Comparison of ENCODE assay signal across 18 mouse cellular contexts in the genomic region with DNA sequence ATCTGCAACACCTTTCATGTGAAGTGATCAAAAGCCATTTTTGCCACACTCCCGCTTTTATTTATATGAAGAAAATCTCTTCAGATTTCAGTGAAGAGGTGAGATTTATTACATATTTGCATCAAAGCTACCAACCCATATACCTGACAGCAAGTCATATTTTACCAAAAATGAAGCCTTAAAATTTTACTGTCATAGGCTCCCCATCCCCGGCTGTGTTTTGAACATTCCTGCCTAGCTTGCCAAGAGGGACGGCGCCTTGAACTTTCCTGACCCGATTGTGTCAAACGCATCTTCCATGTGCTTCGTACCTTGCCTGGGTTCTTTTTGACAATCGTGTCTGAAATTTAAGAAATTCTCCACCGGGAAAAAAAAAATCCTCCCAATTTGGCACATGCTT.
A peak's percentile ranks its signal among the peaks of the same experiment; 100 is the strongest.
DNase-seq lines count a peak whose midpoint lies in the region; ATAC-seq and TF ChIP-seq lines count a peak whose summit lies in the region.
"Had no signal": no experiment of that assay in that cellular context is flagged by ENCODE, and none has a peak within 500 bp of the region (broad histone marks: within the 10 kb centered on the region; RNA-seq: fewer than 3 reads in every experiment).

No protein-coding gene starts in this region.

- H3K27me3 ChIP-seq in limb, embryonic 13.5 days, result peaks cover 25% of the 10 kb centered on the region; the same call in 1 of the 2 replicates
- H3K27me3 ChIP-seq in limb, embryonic 10.5 days (ENCODE audit: low read depth, poor library complexity, severe bottlenecking), result peaks cover 27% of the 10 kb centered on the region
- no peaks in the 10 kb centered on the region for H3K27me3 ChIP-seq in forebrain, postnatal 0 days (ENCODE audit: insufficient read depth, low read length)
- H3K27me3 ChIP-seq: forebrain, embryonic 13.5 days; hindbrain, embryonic 15.5 days; Patski had no signal

- no peak for DNase-seq in limb, embryonic 10.5 days (ENCODE audit: low spot score)
- peak; percentile 72 for DNase-seq in adrenal gland, adult 2 months
- DNase-seq in adrenal gland, postnatal 25 days, result peak; percentile 42
- peak; percentile 11 for DNase-seq in skeletal muscle tissue, adult 2 months (ENCODE audit: low read depth, low spot score)
- DNase-seq in forebrain, postnatal 0 days, result no peak
- DNase-seq: cerebellum, adult 18-20 months; cerebellum, postnatal 10 days; gastrocnemius, postnatal 36 days; heart, adult 11 months; heart, postnatal 36 days had no signal

- H3K36me3 ChIP-seq in limb, embryonic 13.5 days, result no peaks in the 10 kb centered on the region
- no peaks in the 10 kb centered on the region for H3K36me3 ChIP-seq in limb, embryonic 10.5 days
- H3K36me3 ChIP-seq in forebrain, postnatal 0 days (ENCODE audit: insufficient read depth), result no peaks in the 10 kb centered on the region
- H3K36me3 ChIP-seq: embryonic facial prominence, embryonic 10.5 days; heart, embryonic 13.5 days; hindbrain, embryonic 15.5 days had no signal

- 0 out of 2 replicates have a peak, but pooled peaks have one; percentile 57 for ATAC-seq in limb, embryonic 13.5 days (ENCODE audit: low FRiP score, low read depth)
- no peak for ATAC-seq in forebrain, postnatal 0 days
- no peak for ATAC-seq in frontal cortex, adult (ENCODE audit: low TSS enrichment)
- ATAC-seq: activated CD4-positive, CD25-positive, alpha-beta regulatory T cell, adult 4 months; forebrain, embryonic 13.5 days; Patski had no signal

- no peak overlapping the region for H3K27ac ChIP-seq in limb, embryonic 13.5 days
- H3K27ac ChIP-seq in limb, embryonic 10.5 days, result no peak overlapping the region
- H3K27ac ChIP-seq in forebrain, postnatal 0 days (ENCODE audit: low read depth, low read length), result no peak overlapping the region
- H3K27ac ChIP-seq: embryonic facial prominence, embryonic 10.5 days; forebrain, embryonic 13.5 days; heart, embryonic 13.5 days; hindbrain, embryonic 15.5 days had no signal

- no peak overlapping the region for H3K9ac ChIP-seq in limb, embryonic 13.5 days
- H3K9ac ChIP-seq in forebrain, postnatal 0 days, result no peak overlapping the region
- H3K9ac ChIP-seq: forebrain, embryonic 13.5 days; heart, embryonic 13.5 days; hindbrain, embryonic 15.5 days had no signal

- H3K4me3 ChIP-seq in limb, embryonic 13.5 days, result no peak overlapping the region
- H3K4me3 ChIP-seq in limb, embryonic 10.5 days, result no peak overlapping the region
- no peak overlapping the region for H3K4me3 ChIP-seq in forebrain, postnatal 0 days (ENCODE audit: low read depth, low read length)
- H3K4me3 ChIP-seq: embryonic facial prominence, embryonic 10.5 days; forebrain, embryonic 13.5 days; heart, embryonic 13.5 days; hindbrain, embryonic 15.5 days had no signal

- peaks cover 24% of the 10 kb centered on the region for H3K4me1 ChIP-seq in limb, embryonic 13.5 days
- peaks cover 41% of the 10 kb centered on the region for H3K4me1 ChIP-seq in limb, embryonic 10.5 days
- H3K4me1 ChIP-seq in forebrain, postnatal 0 days (ENCODE audit: insufficient read depth), result peaks cover 4% of the 10 kb centered on the region

- WGBS in limb, embryonic 13.5 days, result 43% methylated on average over 9 of the region's 9 CpGs
- WGBS in limb, embryonic 10.5 days, result 69% methylated on average over 9 of the region's 9 CpGs
- WGBS in forebrain, postnatal 0 days, result 89% methylated on average over 9 of the region's 9 CpGs

- no peaks in the 10 kb centered on the region for H3K9me3 ChIP-seq in limb, embryonic 13.5 days
- no peaks in the 10 kb centered on the region for H3K9me3 ChIP-seq in limb, embryonic 10.5 days (replicated peaks)
- H3K9me3 ChIP-seq in forebrain, postnatal 0 days (ENCODE audit: low read length), result no peaks in the 10 kb centered on the region
- H3K9me3 ChIP-seq: embryonic facial prominence, embryonic 10.5 days; forebrain, embryonic 13.5 days; heart, embryonic 13.5 days; hindbrain, embryonic 15.5 days had no signal

- no peak overlapping the region for H3K4me2 ChIP-seq in limb, embryonic 13.5 days (replicated peaks)
- no peak overlapping the region for H3K4me2 ChIP-seq in forebrain, postnatal 0 days (ENCODE audit: low read depth)
- H3K4me2 ChIP-seq: forebrain, embryonic 13.5 days; heart, embryonic 13.5 days; hindbrain, embryonic 15.5 days had no signal

- TF ChIP-seq CTCF in forebrain, postnatal 0 days (IDR thresholded peaks at IDR 0.05; ENCODE audit: low read depth), result no peak

Comparison
In these comparisons a context has a peak if more than half of its experiments do, and no peak if none do; other contexts are left out.
1. DNase-seq: peak in adrenal gland, adult 2 months (single experiment), adrenal gland, postnatal 25 days (single experiment) and skeletal muscle tissue, adult 2 months (single experiment); none in limb, embryonic 10.5 days (single experiment) and forebrain, postnatal 0 days (single experiment).